Mouse (Mus musculus) embryo, embryonic 9.5 days (tissue): Measurements from ENCODE around the gene 4930558K02Rik.
A peak's percentile ranks its signal among the peaks of the same experiment; 100 is the strongest.

Experiments
- DNase-seq: peaks from one replicate; pipeline ENCODE4 v3.0.0-alpha.2; 2017; ENCODE audit errors: extremely low spot score

The 4930558K02Rik gene

GRCm38 (mm10) chr1:161979536-161979935, at the start of gene 4930558K02Rik:
Gene 4930558K02Rik, minus strand, starts transcription at chr1:161979636.
- no peak for DNase-seq

DNA sequence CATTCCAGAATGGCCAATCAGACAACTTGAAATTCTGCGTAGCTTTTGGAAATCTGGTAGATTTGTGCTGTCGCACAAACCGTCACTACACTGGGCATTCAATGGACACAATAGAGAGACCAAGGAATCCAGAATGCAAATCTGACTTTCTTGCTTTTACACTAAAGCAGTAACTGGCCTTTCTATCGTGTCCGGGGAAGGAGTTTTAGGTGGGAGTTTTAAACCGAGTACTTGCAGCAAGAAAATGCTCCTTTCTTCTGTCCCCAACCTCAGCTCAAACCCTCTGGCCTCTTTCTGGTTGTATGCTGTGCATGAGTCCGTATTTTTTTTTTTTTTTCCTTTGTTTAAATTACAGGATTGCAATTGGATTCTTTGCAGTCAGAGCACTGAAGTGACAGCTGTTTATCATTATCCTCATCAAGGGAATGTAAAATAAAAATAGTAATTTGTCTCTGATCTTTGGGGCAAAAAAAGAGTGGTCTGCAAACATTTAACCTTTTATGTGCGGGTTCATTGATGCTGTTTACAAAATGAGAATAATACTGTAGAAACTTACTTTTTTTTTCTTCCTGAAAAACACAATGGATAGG, 44.3 kb upstream of the 4930558K02Rik start:
- no peak for DNase-seq

- DNase-seq, result no peak
Measured at GRCm38 (mm10) chr1:162020766-162021165, 41.3 kb upstream of the 4930558K02Rik start.

GRCm38 (mm10) chr1:162020303-162020731, 40.9 kb upstream of the 4930558K02Rik start:
- no peak for DNase-seq

DNA sequence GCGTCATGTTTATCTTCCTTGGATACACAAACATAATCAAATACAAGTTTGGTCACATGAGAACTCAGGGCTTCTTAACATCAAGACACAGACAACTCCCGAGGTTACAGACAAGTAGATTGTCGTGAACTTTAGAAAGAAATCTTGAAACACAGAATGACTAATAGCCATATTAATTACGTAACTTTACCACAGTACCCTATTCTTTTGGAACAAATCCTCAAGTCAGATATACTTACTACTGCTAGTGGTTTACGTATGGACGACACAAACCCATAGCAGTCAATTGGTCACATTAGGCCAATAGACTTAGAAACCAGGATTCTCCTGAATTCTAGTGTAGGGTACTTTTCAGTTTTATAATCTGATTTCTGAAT, 39.2 kb upstream of the 4930558K02Rik start:
- no peak for DNase-seq

GRCm38 (mm10) chr1:162017975-162018600, 38.7 kb upstream of the 4930558K02Rik start:
- DNase-seq, result no peak

GRCm38 (mm10) chr1:162016982-162017381, 37.5 kb upstream of the 4930558K02Rik start:
- DNase-seq, result no peak

GRCm38 (mm10) chr1:162015247-162015862, 35.9 kb upstream of the 4930558K02Rik start:
- DNase-seq, result no peak

DNA sequence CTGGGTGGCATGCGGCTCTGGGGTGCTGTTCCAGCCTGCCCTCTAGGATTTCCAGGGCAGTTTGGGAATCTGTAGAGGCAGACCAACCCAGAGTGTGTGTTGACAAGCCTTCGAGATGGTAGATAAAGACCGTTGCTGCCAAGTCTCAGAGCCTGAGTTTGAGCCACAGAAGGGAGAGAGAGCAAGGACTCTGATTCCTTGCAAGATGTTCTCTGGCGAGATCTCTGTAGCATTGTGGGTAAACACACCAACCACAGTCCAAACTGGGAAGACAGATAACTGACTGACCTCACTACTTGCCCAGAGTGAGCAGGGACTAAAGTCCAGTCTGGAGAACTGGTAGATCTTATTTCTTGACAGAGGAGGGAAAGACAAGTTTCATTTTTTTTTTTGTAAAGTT, 34.1 kb upstream of the 4930558K02Rik start:
- DNase-seq, result no peak

DNA sequence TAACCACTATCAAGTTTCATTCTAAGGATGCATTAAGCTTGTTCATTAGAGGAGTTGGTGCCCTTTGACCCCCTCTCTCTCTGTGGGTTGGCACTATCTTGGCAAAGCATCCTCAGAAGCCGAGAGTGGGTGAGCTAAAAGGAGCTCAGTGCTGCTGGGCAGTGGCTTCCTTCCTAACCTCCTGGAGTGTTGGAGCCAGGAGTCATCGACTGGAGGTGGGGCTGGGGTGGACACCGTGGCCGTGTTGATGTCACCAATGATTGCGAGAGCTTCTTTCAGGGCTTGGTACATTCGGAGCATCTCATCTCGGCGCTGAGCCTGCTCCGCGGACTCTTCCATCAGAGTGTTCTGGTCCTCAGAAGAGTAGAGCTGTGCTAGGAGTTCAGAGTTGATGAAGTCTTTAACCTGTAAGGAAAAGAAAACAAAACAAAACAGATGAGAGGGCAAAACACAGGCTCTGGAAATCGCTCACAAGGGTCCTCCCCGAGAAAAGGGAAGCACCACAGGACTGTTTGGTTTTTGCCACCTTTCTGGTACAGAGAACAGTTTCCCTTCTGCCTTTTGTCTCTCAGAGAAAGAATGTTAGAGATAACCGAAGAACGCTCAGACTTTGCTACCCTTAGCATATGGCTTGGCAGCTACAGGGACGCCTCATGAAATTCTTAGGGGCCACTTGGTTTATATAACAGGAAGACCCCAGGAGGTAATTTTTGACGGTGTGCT, 32.2 kb upstream of the 4930558K02Rik start:
- no peak for DNase-seq

GRCm38 (mm10) chr1:162009086-162009485, 29.6 kb upstream of the 4930558K02Rik start:
- no peak for DNase-seq

DNA sequence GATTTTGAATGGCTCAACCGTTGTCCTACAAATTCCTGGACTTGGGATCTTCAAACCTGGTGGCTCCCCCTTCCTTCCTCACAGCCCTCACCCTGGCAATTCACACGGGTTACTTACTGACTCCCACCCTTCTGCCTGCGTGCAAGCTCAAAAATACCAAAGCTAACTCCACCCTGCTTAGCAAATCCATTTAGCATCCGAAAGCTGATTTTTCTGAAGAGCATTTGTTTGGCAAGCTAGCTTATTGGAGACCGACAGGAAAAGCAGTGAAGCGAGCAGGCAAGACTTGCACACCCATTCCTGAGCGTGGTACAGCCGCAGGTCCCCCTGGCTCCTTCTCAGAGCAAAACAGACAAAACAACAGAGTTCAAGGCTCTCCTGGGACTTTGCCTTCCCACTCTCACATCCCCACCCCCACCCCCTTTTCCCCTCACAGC, 29.2 kb upstream of the 4930558K02Rik start:
- DNase-seq, result no peak

DNA sequence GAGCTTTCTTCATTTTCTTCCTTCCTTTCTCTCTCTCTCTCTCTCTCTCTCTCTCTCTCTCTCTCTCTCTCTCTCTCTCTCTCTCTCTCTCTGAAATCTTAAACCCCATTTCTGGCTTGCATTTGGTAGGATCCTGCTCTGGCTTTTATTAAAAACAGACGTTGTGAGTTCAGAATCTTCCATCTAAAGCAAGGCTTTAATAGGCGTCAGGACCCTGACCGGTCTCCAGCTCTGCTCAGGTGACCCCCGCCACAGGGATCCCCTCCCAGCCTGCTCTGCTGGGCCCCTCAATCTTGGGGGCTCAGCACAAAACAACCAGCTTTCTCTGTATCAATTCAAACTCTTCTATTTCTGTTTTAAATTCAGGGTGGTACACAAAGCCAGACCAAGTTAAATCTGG, 28.8 kb upstream of the 4930558K02Rik start:
- DNase-seq, result no peak

DNA sequence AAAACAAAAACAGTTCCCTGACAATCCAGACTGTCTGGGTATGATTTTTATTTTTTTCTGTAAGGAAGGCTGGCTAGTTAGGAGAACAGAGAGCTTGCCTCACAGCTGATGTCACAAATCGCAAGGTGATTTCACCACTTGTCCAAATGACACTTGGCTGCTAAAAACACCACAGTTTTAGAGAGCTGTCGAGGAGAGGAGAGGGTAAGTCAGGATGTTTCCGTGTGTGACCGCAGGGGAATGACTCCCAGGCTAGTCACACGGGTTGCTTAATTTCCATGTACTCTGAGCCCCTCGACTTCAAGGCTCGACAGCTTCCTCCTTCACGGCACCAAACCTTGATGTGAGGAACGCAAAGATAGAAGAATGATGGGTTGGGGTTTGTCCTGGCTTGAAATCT, 26.7 kb upstream of the 4930558K02Rik start:
- DNase-seq, result no peak

DNA sequence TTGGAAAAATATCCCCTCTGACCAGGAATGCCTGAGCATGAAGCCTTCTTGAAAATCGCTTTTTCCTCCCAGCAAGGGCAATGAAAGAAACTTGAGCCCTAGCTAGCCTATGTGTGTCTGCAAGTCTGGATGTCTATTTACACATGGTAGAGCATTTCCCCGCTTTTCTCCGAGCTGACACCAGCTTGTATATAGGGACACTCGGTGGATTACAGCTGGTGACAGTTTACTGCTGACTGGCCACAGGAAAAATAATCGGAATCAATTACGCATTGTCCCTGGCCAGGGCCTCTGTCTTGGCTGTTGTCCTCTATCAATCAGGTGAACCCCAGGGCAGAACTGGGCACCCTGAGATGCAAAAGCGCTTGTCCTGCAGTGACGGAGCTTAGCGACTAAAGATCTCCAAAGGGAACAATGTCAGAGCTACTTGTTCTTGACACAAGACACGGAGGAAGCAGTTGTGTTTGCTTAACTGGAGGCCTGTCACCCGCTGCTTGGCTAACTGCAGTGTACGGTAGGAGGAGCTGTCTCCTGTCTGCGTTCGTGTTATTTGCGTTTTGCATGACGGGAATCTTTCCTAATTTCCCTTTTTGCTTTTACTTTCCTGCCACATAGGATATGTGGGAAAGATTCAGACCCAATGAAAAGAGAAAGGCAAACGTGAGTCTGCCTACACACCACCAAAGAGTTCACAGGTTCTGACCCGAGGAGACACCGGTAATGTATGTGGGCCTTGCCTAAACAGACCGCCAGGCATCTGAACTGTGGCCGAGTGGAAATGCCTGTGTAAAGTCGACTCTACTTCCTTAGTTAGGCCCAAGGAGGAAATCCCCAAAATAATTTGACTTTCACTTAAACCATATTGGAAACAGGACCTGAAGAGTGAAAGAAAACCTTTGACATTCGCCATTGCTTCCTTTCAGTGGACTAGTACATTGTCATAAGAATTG, 25.7 kb upstream of the 4930558K02Rik start:
- peak; percentile 62 for DNase-seq

DNA sequence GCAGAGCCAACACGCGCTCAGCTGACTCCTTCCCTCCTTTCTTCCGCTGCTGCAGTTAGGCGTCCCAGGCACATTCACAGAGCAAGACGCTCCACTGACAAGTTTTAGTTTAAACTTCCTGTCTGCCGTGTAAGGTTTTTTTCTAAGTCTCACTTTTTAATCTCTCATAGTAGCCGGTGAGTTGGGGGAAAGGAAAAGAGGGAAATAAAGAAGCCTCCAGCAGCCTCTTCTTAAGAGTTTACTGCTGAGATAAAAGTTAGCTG, 25.0 kb upstream of the 4930558K02Rik start:
- no peak for DNase-seq

DNA sequence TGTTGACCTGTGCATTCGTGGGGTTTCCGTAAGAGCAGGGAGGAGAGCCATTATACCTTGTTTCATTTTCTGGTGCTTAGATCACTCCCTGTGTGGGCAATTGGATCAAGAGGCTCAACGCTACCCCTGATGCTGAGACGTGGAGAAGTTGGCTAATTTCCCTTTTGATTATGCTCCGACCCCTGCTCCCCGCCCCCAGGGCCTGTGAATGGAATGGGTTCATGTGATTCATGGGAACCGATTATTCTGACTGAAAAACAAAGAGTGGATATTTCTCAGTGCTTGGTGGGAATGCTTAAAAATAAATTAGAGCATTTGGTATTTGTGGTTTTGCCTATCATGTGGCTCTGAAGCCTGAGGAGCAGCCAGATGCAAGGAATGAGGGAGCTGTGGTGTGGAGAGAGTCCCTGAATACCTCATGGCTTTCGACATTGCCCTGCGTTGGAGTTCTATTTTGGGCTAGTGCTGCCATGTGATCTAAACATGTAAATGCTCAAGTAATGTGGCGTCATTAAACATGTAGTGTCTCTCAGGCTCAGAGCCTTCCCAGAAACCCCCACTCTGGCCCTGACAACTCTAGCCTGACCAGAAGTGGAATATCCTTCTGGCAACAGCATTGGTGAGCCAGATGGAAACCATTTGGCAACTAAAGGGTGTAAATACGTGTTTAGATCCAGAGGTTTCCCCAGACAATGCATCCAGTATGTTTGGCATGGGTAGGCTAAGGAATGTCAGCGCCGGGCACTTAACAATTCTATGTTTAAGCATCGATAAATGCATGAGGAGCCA, 24.5 kb upstream of the 4930558K02Rik start:
- DNase-seq, result no peak

- DNase-seq, result no peak
Measured at GRCm38 (mm10) chr1:162001328-162001727, 21.9 kb upstream of the 4930558K02Rik start.

DNA sequence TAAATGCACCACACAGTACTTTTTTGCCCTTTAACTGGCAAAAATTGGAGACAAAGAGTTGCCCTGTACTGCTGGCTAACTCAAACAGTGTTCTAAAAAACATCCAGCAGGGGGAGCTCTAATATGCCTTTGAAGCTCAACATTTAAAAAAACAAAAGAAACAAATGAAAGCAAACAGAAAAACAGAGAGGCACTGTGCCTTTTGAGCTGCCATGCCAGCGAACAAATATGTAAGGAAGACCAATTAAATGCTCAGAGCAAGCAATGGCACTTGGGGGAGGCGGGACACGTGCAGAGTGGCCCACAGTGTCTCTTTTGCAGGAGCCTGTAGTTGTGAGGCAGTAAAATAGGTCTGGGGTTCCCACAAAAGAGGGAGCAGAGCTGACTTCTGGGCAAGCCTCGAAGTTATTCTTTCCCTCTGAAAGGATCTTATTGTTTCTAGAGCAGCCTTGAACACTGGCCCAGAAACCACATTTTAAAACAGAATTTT, 20.5 kb upstream of the 4930558K02Rik start:
- peak; percentile 83 for DNase-seq

GRCm38 (mm10) chr1:161999338-161999737, 19.9 kb upstream of the 4930558K02Rik start:
- no peak for DNase-seq

GRCm38 (mm10) chr1:161998781-161999180, 19.3 kb upstream of the 4930558K02Rik start:
- DNase-seq, result no peak
